Mouse (Mus musculus) skeletal muscle tissue, adult 2 months (tissue): ENCODE data around the gene Mlx.
A peak's percentile ranks its signal among the peaks of the same experiment; 100 is the strongest.
"Not testable (repeated sequence)": the region's sequence is repeated elsewhere in the genome, so short reads cannot be mapped to it uniquely, and the experiment has no call there.

Source experiments
- DNase-seq: peaks from one replicate; pipeline ENCODE4 v3.0.0-alpha.2; 2012; ENCODE audit warnings: low read depth, low spot score

Gene Mlx

GRCm38 (mm10) chr11:101098231-101098630, 11.2 kb downstream of the Mlx start:
- DNase-seq, result no peak

- no peak for DNase-seq
Measured at GRCm38 (mm10) chr11:101103011-101103410, 15.9 kb downstream of the Mlx start.

- no peak for DNase-seq
Measured at GRCm38 (mm10) chr11:101109351-101109750, 22.3 kb downstream of the Mlx start.

- no peak for DNase-seq
Measured at GRCm38 (mm10) chr11:101110708-101111107, 23.6 kb downstream of the Mlx start.

- DNase-seq, result no peak
Measured at GRCm38 (mm10) chr11:101111178-101111577, 24.1 kb downstream of the Mlx start.

- DNase-seq, result no peak
Measured at GRCm38 (mm10) chr11:101112186-101112585, 25.1 kb downstream of the Mlx start.

- no peak for DNase-seq
Measured at GRCm38 (mm10) chr11:101115564-101115963, 28.5 kb downstream of the Mlx start.

GRCm38 (mm10) chr11:101118105-101118504, 31.0 kb downstream of the Mlx start:
- no peak for DNase-seq

GRCm38 (mm10) chr11:101119131-101119760, 32.2 kb downstream of the Mlx start:
- DNase-seq, result no peak

- peak; percentile 100 for DNase-seq
Measured at GRCm38 (mm10) chr11:101119761-101120544, 32.9 kb downstream of the Mlx start, which contains the start of the genes Retreg3 and Tubg1. Gene Retreg3, minus strand, starts transcription at chr11:101119893. Gene Tubg1, plus strand, starts transcription at chr11:101119938.

- no peak for DNase-seq
Measured at GRCm38 (mm10) chr11:101120545-101121188, 33.6 kb downstream of the Mlx start.

GRCm38 (mm10) chr11:101124494-101124893, 37.4 kb downstream of the Mlx start:
- not testable (repeated sequence) for DNase-seq

GRCm38 (mm10) chr11:101125008-101125407, 37.9 kb downstream of the Mlx start:
- not testable (repeated sequence) for DNase-seq

GRCm38 (mm10) chr11:101127075-101127474, 40.0 kb downstream of the Mlx start:
- no peak for DNase-seq

GRCm38 (mm10) chr11:101128996-101129577, 42.0 kb downstream of the Mlx start:
- peak; percentile 61 for DNase-seq

GRCm38 (mm10) chr11:101130056-101130756, 43.1 kb downstream of the Mlx start:
- DNase-seq, result peak; percentile 93

GRCm38 (mm10) chr11:101131187-101131586, 44.1 kb downstream of the Mlx start:
- DNase-seq, result no peak

- DNase-seq, result no peak
Measured at GRCm38 (mm10) chr11:101131701-101132100, 44.6 kb downstream of the Mlx start.

GRCm38 (mm10) chr11:101133037-101133436, 46.0 kb downstream of the Mlx start:
- no peak for DNase-seq

- no peak for DNase-seq
Measured at GRCm38 (mm10) chr11:101134217-101134865, 47.3 kb downstream of the Mlx start.

GRCm38 (mm10) chr11:101137000-101137399, 49.9 kb downstream of the Mlx start:
- no peak for DNase-seq
